Mouse (Mus musculus) adipocyte (in vitro differentiated cells): ENCODE measurements around the gene Cic.

Experiments used
- DNase-seq: peaks from one replicate; pipeline ENCODE4 v3.0.0-alpha.2; 2016; ENCODE audit warnings: low spot score

Cic gene

GRCm38 (mm10) chr7:25267301-25267750, at the start of gene Cic:
Gene Cic (plus strand): TSS chr7:25267704.
- peak; percentile 98 for DNase-seq

GRCm38 (mm10) chr7:25218705-25219415, 48.6 kb upstream of the Cic start:
- no peak for DNase-seq

GRCm38 (mm10) chr7:25219416-25219750, 48.1 kb upstream of the Cic start:
- DNase-seq: peak; percentile 41

- DNase-seq: peak; percentile 92
Observed at GRCm38 (mm10) chr7:25219756-25220456, 47.6 kb upstream of the Cic start.

- peak; percentile 24 for DNase-seq
Observed at GRCm38 (mm10) chr7:25220457-25221101, 46.9 kb upstream of the Cic start, which contains the start of gene Dedd2. Gene Dedd2 (minus strand): TSS chr7:25220615.

- DNase-seq: peak; percentile 94
Observed at GRCm38 (mm10) chr7:25221102-25221883, 46.2 kb upstream of the Cic start, which contains the start of gene Zfp526. Gene Zfp526 (plus strand): TSS chr7:25221425.

GRCm38 (mm10) chr7:25222275-25222967, 45.1 kb upstream of the Cic start:
- no peak for DNase-seq

- no peak for DNase-seq
Observed at GRCm38 (mm10) chr7:25227523-25228300, 39.8 kb upstream of the Cic start.

GRCm38 (mm10) chr7:25230690-25231285, 36.7 kb upstream of the Cic start:
- DNase-seq: no peak

GRCm38 (mm10) chr7:25232101-25232648, 35.3 kb upstream of the Cic start:
- DNase-seq: no peak

GRCm38 (mm10) chr7:25233061-25233460, 34.4 kb upstream of the Cic start:
- DNase-seq: no peak

- DNase-seq: no peak
Observed at GRCm38 (mm10) chr7:25235526-25235925, 32.0 kb upstream of the Cic start.

- no peak for DNase-seq
Observed at GRCm38 (mm10) chr7:25237249-25238014, 30.1 kb upstream of the Cic start, which contains the start of gene Gsk3a. Gene Gsk3a (minus strand): TSS chr7:25237851.

GRCm38 (mm10) chr7:25238015-25238706, 29.3 kb upstream of the Cic start:
- peak; percentile 94 for DNase-seq

GRCm38 (mm10) chr7:25238829-25239623, 28.5 kb upstream of the Cic start:
- peak; percentile 86 for DNase-seq

- DNase-seq: no peak
Observed at GRCm38 (mm10) chr7:25240631-25241030, 26.9 kb upstream of the Cic start.

GRCm38 (mm10) chr7:25241062-25241461, 26.4 kb upstream of the Cic start:
- peak; percentile 63 for DNase-seq

- no peak for DNase-seq
Observed at GRCm38 (mm10) chr7:25243361-25243760, 24.1 kb upstream of the Cic start.
